Mouse (Mus musculus): ENCODE results near the gene Pnisr.

GRCm38 (mm10) chr4:21801013-21801412, 46.4 kb upstream of the Pnisr start:
- TF ChIP-seq CTCF (IDR thresholded peaks at IDR 0.05; ENCODE audit: borderline replicate concordance, insufficient read depth, low read length): no peak
- TF ChIP-seq POLR2A (IDR thresholded peaks at IDR 0.05; ENCODE audit: low read depth, low read length): no peak
